Mouse (Mus musculus) liver, embryonic 16.5 days (tissue): Measurements from ENCODE around the gene Plscr3. TPM values are rescaled to one million over a fixed set of nuclear protein-coding genes. Genes with fewer than 3 reads are reported as not detected.

Experiments
- ATAC-seq: fragments of 200-750 bp; cut with Nextera tagmentation; 2 replicates; pipeline ENCODE4 v1.8.0; 2017; ENCODE audit warnings: low read depth, mild to moderate bottlenecking, moderate number of reproducible peaks, moderate library complexity
- H3K27ac ChIP-seq: fragments of 300-500 bp; sonication (generic); 2 replicates; pipeline ENCODE4 v1.5.1; 2014; ENCODE audit warnings: mild to moderate bottlenecking, low read length
- H3K27me3 ChIP-seq: fragments of 300-500 bp; sonication (generic); 2 replicates; pipeline ENCODE4 v1.6.1; 2014; ENCODE audit warnings: low read depth, low read length, mixed read lengths; ENCODE audit not compliant: control insufficient read depth, insufficient read depth
- H3K36me3 ChIP-seq: fragments of 300-500 bp; sonication (generic); 2 replicates; pipeline ENCODE4 v1.6.1; 2014; ENCODE audit warnings: mild to moderate bottlenecking; ENCODE audit not compliant: control insufficient read depth, insufficient read depth
- H3K4me1 ChIP-seq: fragments of 300-500 bp; sonication (generic); 2 replicates; pipeline ENCODE4 v1.6.1; 2014; ENCODE audit warnings: low read depth, low read length, mixed read lengths; ENCODE audit not compliant: control insufficient read depth
- H3K4me2 ChIP-seq: fragments of 300-500 bp; sonication (generic); 2 replicates; pipeline ENCODE4 v1.6.1; 2014; ENCODE audit warnings: low read depth, low read length, mixed read lengths
- H3K4me3 ChIP-seq: fragments of 300-500 bp; sonication (generic); 2 replicates; pipeline ENCODE4 v1.5.1; 2014; ENCODE audit warnings: low read depth, mild to moderate bottlenecking, low read length
- H3K9ac ChIP-seq: fragments of 300-500 bp; sonication (generic); 2 replicates; pipeline ENCODE4 v1.6.1; 2014; ENCODE audit warnings: low read depth, low read length
- H3K9me3 ChIP-seq: fragments of 300-500 bp; sonication (generic); replicated peaks from 2 replicates; pipeline ENCODE4 v1.6.1; 2016; ENCODE audit warnings: low read length; ENCODE audit not compliant: control insufficient read depth
- WGBS: fragments of 180-500 bp; shearing (Covaris S2); extraction: QIAGEN DNeasy Blood & Tissue Kit; methylation state at CpG from one replicate; pipeline ENCODE4 v1.1.7; 2014; ENCODE audit not compliant: insufficient replicate concordance; 5-methylcytosine and 5-hydroxymethylcytosine counted together
- polyA plus RNA-seq: library from polyadenylated mRNA; unstranded; fragments of >200 nt; fragmentation: Nextera tagmentation; extraction: Ambion mirVana; gene quantifications from 2 replicates; pipeline ENCODE4 v1.2.1, GENCODE M21; 2015

Plscr3 gene
- polyA plus RNA-seq, 1 experiment from 2014 or later: 27.8 TPM

GRCm38 (mm10) chr11:69879711-69880110 is 33.5 kb downstream of the Plscr3 start:
- Histone ChIP-seq H3K4me1 (peaks cover 72% of the 10 kb centered on the region), H3K9me3 (no peaks in the 10 kb centered on the region), H3K4me3 (peak overlapping the region; percentile 67), H3K27ac (peak overlapping the region; percentile 77), H3K4me2 (peak overlapping the region; percentile 93), H3K9ac (peak overlapping the region; percentile 72; the same call in 1 of the 2 replicates), H3K36me3 (no peaks in the 10 kb centered on the region), H3K27me3 (no peaks in the 10 kb centered on the region)
- WGBS: 69% methylated on average over 15 of the region's 15 CpGs
- no peak for ATAC-seq

- peak overlapping the region; percentile 67 for H3K4me3 ChIP-seq
- no peaks in the 10 kb centered on the region for H3K9me3 ChIP-seq
- WGBS: under 1% methylated on average over 18 of the region's 18 CpGs
- H3K36me3 ChIP-seq: no peaks in the 10 kb centered on the region
- H3K4me2 ChIP-seq: peak overlapping the region; percentile 93
- no peaks in the 10 kb centered on the region for H3K27me3 ChIP-seq
- H3K27ac ChIP-seq: peak overlapping the region; percentile 92
- H3K4me1 ChIP-seq: peaks cover 68% of the 10 kb centered on the region
- H3K9ac ChIP-seq: peak overlapping the region; percentile 72
- ATAC-seq: peak; percentile 28
These were observed 34.3 kb downstream of the Plscr3 start for GRCm38 (mm10) chr11:69880506-69880852.

GRCm38 (mm10) chr11:69880853-69881603 is 34.9 kb downstream of the Plscr3 start, which contains the start of gene Kctd11:
TSS of gene Kctd11 (minus strand) at chr11:69881406.
- peak within 1 kb of the TSS; percentile 93 for H3K4me2 ChIP-seq
- H3K27me3 ChIP-seq: no peaks in the 10 kb centered on the region
- no peaks in the 10 kb centered on the region for H3K36me3 ChIP-seq
- WGBS: under 1% methylated on average over 46 of the region's 46 CpGs
- ATAC-seq: peak; percentile 84
- H3K4me1 ChIP-seq: peaks cover 62% of the 10 kb centered on the region
- no peaks in the 10 kb centered on the region for H3K9me3 ChIP-seq
- H3K27ac ChIP-seq: peak within 1 kb of the TSS; percentile 92
- H3K9ac ChIP-seq: peak within 1 kb of the TSS; percentile 72
- peak within 1 kb of the TSS; percentile 67 for H3K4me3 ChIP-seq

- Histone ChIP-seq H3K27me3 (no peaks in the 10 kb centered on the region), H3K9ac (peak overlapping the region; percentile 72), H3K4me1 (peaks cover 59% of the 10 kb centered on the region), H3K4me2 (peak overlapping the region; percentile 93), H3K36me3 (no peaks in the 10 kb centered on the region), H3K4me3 (peak overlapping the region; percentile 67), H3K9me3 (no peaks in the 10 kb centered on the region), H3K27ac (no peak overlapping the region)
- no peak for ATAC-seq
- 67% methylated on average over 21 of the region's 21 CpGs for whole genome bisulfite sequencing
These were observed 35.9 kb downstream of the Plscr3 start for GRCm38 (mm10) chr11:69881787-69882670.

- 67% methylated on average over 4 of the region's 4 CpGs for WGBS
- Histone ChIP-seq H3K4me1 (peaks cover 59% of the 10 kb centered on the region), H3K36me3 (no peaks in the 10 kb centered on the region), H3K4me2 (no peak overlapping the region), H3K4me3 (no peak overlapping the region), H3K9ac (no peak overlapping the region), H3K9me3 (no peaks in the 10 kb centered on the region), H3K27me3 (no peaks in the 10 kb centered on the region), H3K27ac (no peak overlapping the region)
- ATAC-seq: no peak
These were observed 36.9 kb downstream of the Plscr3 start for GRCm38 (mm10) chr11:69883066-69883465.

GRCm38 (mm10) chr11:69883527-69884151 is 37.5 kb downstream of the Plscr3 start:
- H3K9me3 ChIP-seq: no peaks in the 10 kb centered on the region
- no peak overlapping the region for H3K27ac ChIP-seq
- no peak overlapping the region for H3K4me3 ChIP-seq
- H3K4me2 ChIP-seq: no peak overlapping the region
- H3K9ac ChIP-seq: no peak overlapping the region
- WGBS: 64% methylated on average over 8 of the region's 8 CpGs
- no peaks in the 10 kb centered on the region for H3K36me3 ChIP-seq
- H3K4me1 ChIP-seq: peaks cover 55% of the 10 kb centered on the region
- no peak for ATAC-seq
- H3K27me3 ChIP-seq: no peaks in the 10 kb centered on the region

GRCm38 (mm10) chr11:69884240-69884639 is 38.1 kb downstream of the Plscr3 start:
- Histone ChIP-seq H3K36me3 (no peaks in the 10 kb centered on the region), H3K9ac (no peak overlapping the region), H3K4me3 (no peak overlapping the region), H3K27me3 (no peaks in the 10 kb centered on the region), H3K4me1 (peaks cover 49% of the 10 kb centered on the region), H3K4me2 (no peak overlapping the region), H3K27ac (no peak overlapping the region), H3K9me3 (no peaks in the 10 kb centered on the region)
- 73% methylated on average over 9 of the region's 9 CpGs for WGBS
- no peak for ATAC-seq

GRCm38 (mm10) chr11:69884663-69885062 is 38.5 kb downstream of the Plscr3 start:
- Histone ChIP-seq H3K4me2 (no peak overlapping the region), H3K27ac (no peak overlapping the region), H3K4me1 (peaks cover 45% of the 10 kb centered on the region), H3K36me3 (no peaks in the 10 kb centered on the region), H3K27me3 (no peaks in the 10 kb centered on the region), H3K9me3 (no peaks in the 10 kb centered on the region), H3K4me3 (no peak overlapping the region), H3K9ac (no peak overlapping the region)
- 70% methylated on average over 8 of the region's 8 CpGs for WGBS
- ATAC-seq: no peak
